Mouse (Mus musculus) heart, embryonic 14.5 days (tissue): Measurements from ENCODE around the gene Cdpf1. TPM values are rescaled to one million over a fixed set of nuclear protein-coding genes. Genes with fewer than 3 reads are reported as not detected.

Experiments
- ATAC-seq: fragments of 200-750 bp; cut with Nextera tagmentation; 2 replicates; pipeline ENCODE4 v1.8.0; 2017; ENCODE audit warnings: low read depth, moderate TSS enrichment; ENCODE audit not compliant: insufficient number of reproducible peaks, insufficient read depth, low FRiP score
- H3K27ac ChIP-seq, 2 experiments: fragments of 200-500 bp in 1 of 2; fragments of 300-500 bp in 1 of 2; sonication (generic) in 1 of 2; replicated peaks in 1 of 2; 2 replicates each; pipeline ENCODE4 v1.5.1; 2012 to 2014; ENCODE audit warnings: low read depth in 2 of 2, low read length in 2 of 2, control low read depth in 1 of 2, mild to moderate bottlenecking in 1 of 2, mixed read lengths in 1 of 2; ENCODE audit not compliant: control insufficient read depth in 1 of 2, insufficient read depth in 1 of 2
- H3K27me3 ChIP-seq: fragments of 300-500 bp; sonication (generic); 2 replicates; pipeline ENCODE4 v1.6.1; 2014; ENCODE audit warnings: mild to moderate bottlenecking, low read length, control low read depth; ENCODE audit not compliant: control insufficient read depth, insufficient read depth
- H3K36me3 ChIP-seq: fragments of 300-500 bp; sonication (generic); 2 replicates; pipeline ENCODE4 v1.6.1; 2014; ENCODE audit warnings: mild to moderate bottlenecking, control low read depth, low read length, mixed read lengths; ENCODE audit not compliant: control insufficient read depth, insufficient read depth
- H3K4me1 ChIP-seq, 2 experiments: fragments of 200-500 bp in 1 of 2; fragments of 300-500 bp in 1 of 2; sonication (generic) in 1 of 2; 2 replicates each; pipeline ENCODE4 v1.6.1; 2012 to 2014; ENCODE audit warnings: low read length in 2 of 2, control low read depth in 1 of 2, mixed read lengths in 1 of 2; ENCODE audit not compliant: control insufficient read depth in 2 of 2, insufficient read depth in 2 of 2
- H3K4me2 ChIP-seq: fragments of 300-500 bp; sonication (generic); 2 replicates; pipeline ENCODE4 v1.6.1; 2014; ENCODE audit warnings: mild to moderate bottlenecking, low read length
- H3K4me3 ChIP-seq, 2 experiments: fragments of 200-500 bp in 1 of 2; fragments of 300-500 bp in 1 of 2; sonication (generic) in 1 of 2; 2 replicates each; pipeline ENCODE4 v1.5.1; 2012 to 2014; ENCODE audit warnings: low read length in 2 of 2, mild to moderate bottlenecking in 2 of 2, control low read depth in 1 of 2, low read depth in 1 of 2, moderate library complexity in 1 of 2; ENCODE audit not compliant: control insufficient read depth in 1 of 2, insufficient read depth in 1 of 2
- H3K9ac ChIP-seq: fragments of 300-500 bp; sonication (generic); 2 replicates; pipeline ENCODE4 v1.6.1; 2014; ENCODE audit warnings: mild to moderate bottlenecking, low read length
- H3K9me3 ChIP-seq: fragments of 300-500 bp; sonication (generic); 2 replicates; pipeline ENCODE4 v1.6.1; 2016; ENCODE audit warnings: low read length, control low read depth; ENCODE audit not compliant: control insufficient read depth
- WGBS: fragments of 180-500 bp; shearing (Covaris S2); extraction: QIAGEN DNeasy Blood & Tissue Kit; methylation state at CpG from one replicate; pipeline ENCODE4 v1.1.7; 2014; 5-methylcytosine and 5-hydroxymethylcytosine counted together
- polyA plus RNA-seq: library from polyadenylated mRNA; unstranded; fragments of >200 nt; fragmentation: Nextera tagmentation; extraction: Ambion mirVana; gene quantifications from 2 replicates; pipeline ENCODE4 v1.2.1, GENCODE M21; 2014

Gene Cdpf1
- polyA plus RNA-seq, 1 experiment from 2014 or later: 53.5 TPM

DNA sequence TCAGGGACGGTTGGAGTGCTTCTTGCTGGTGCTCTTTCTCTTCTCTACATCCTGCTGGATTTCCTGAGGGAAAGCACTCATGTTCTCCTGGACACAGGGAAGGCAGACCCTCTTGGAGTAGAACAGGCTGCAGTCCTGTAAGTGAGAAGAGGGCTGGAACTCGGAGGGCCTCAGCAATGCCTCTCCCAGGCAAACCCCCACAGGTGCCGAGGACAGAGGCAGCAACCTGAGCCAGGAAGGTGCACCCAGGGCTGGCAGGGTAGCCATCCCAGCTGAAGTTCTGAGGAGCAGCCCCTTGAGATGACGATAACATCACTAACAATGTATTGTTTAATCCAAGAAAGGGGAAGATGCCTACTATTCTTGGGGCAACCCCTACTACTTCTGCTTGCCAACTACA lies 4.1 kb downstream of the Cdpf1 start:
- Histone ChIP-seq H3K4me2 (no peak overlapping the region), H3K4me3 (no peak overlapping the region), H3K9me3 (no peaks in the 10 kb centered on the region), H3K36me3 (peaks cover 8% of the 10 kb centered on the region; the same call in 1 of the 2 replicates), H3K27me3 (no peaks in the 10 kb centered on the region), H3K27ac (no peak overlapping the region), H3K9ac (no peak overlapping the region), H3K4me1 (peaks cover 10 to 18% of the 10 kb centered on the region in 2 experiments)
- 84% methylated on average over 4 of the region's 4 CpGs for WGBS
- no peak for ATAC-seq

GRCm38 (mm10) chr15:85806886-85807285 lies 4.6 kb downstream of the Cdpf1 start:
- Histone ChIP-seq H3K4me2 (no peak overlapping the region), H3K27ac (no peak overlapping the region), H3K4me1 (peaks cover 10 to 18% of the 10 kb centered on the region in 2 experiments), H3K9me3 (no peaks in the 10 kb centered on the region), H3K4me3 (no peak overlapping the region), H3K27me3 (no peaks in the 10 kb centered on the region), H3K9ac (no peak overlapping the region), H3K36me3 (peaks cover 8% of the 10 kb centered on the region; the same call in 1 of the 2 replicates)
- no peak for ATAC-seq
- 59% methylated on average over 4 of the region's 4 CpGs for WGBS

DNA sequence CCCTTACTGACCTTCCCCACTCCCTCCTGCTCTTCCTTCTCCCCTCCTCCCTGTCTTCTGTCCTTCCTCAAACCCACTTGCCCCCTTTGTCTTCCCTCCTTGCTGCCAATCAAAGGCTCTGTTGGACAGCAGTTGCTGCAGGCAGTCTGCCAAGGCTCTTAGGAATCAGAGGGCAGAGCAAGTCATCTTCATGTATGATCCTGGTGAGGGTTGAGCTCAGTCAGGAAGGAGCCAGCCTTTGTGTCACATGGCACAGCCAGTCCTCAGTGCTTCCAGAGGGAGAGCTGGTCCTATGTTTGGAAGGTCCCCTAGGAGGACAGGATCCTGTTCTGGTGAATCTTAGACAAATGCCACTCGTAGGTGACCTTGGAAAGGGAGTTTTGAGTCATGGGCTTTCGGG lies 8.6 kb downstream of the Cdpf1 start:
- WGBS: 70% methylated on average over 2 of the region's 2 CpGs
- Histone ChIP-seq H3K4me3 (no peak overlapping the region), H3K36me3 (peaks cover 10% of the 10 kb centered on the region; the same call in 1 of the 2 replicates), H3K27me3 (no peaks in the 10 kb centered on the region), H3K9ac (no peak overlapping the region), H3K9me3 (no peaks in the 10 kb centered on the region), H3K4me2 (no peak overlapping the region), H3K27ac (peak overlapping the region in 1 of 2 experiments; percentile 45; a peak in 1 of 4 replicates), H3K4me1 (peaks cover 6 to 7% of the 10 kb centered on the region in 2 experiments; a peak in 3 of 4 replicates)
- no peak for ATAC-seq

DNA sequence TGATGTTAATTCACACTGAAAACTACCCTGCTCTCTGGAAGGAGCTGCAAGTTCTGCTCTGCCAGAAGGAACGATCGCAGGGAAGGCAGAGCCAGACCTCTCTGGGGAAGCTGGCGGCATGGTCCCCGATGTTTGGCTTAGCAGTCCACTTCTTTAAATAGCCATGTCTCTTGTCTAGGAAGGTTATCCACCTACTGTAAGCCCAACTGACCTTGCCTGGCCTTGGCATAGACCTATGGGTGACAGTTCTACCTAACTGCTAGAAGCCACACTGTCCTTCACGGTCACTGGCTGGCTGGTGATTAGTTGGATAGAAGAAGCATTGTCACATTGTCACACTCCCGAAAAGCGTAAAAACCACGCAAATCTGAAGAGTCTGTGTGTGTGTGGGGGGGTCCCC lies 12.8 kb downstream of the Cdpf1 start:
- 0 out of 2 replicates have a peak overlapping the region, but pooled peaks have one; percentile 11 for H3K9ac ChIP-seq
- H3K27ac ChIP-seq: no peak overlapping the region; a peak in 1 of 4 replicates
- no peaks in the 10 kb centered on the region for H3K27me3 ChIP-seq
- 0 out of 2 replicates have a peak, but pooled peaks cover 8% of the 10 kb centered on the region for H3K36me3 ChIP-seq
- WGBS: 68% methylated on average over 8 of the region's 8 CpGs
- no peak overlapping the region for H3K4me2 ChIP-seq
- H3K4me1 ChIP-seq: peaks cover 6 to 7% of the 10 kb centered on the region in 2 experiments; a peak in 3 of 4 replicates
- no peak for ATAC-seq
- no peak overlapping the region for H3K4me3 ChIP-seq
- H3K9me3 ChIP-seq: no peaks in the 10 kb centered on the region

DNA sequence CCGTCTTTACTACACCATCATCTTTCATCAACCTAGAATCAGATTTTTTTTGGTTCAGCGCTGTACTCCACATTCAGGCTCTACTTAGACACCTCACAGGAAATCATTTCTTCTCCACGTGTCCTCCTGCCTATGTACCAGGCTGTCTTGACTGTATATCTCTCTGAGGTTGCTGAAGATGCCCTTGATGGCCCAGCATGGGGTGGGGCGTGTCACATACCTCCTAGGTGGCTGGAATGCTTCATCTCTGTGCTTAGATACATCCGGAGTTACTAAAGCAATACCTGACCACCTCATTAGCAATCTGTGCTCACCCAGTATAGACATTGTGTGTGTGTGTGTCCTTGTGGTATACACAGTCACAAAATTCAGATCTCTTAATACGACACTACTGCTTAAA lies 16.0 kb downstream of the Cdpf1 start:
- H3K4me2 ChIP-seq: no peak overlapping the region
- no peak overlapping the region for H3K9ac ChIP-seq
- H3K27me3 ChIP-seq: no peaks in the 10 kb centered on the region
- H3K36me3 ChIP-seq: peaks cover 15% of the 10 kb centered on the region; the same call in 1 of the 2 replicates
- no peaks in the 10 kb centered on the region for H3K9me3 ChIP-seq
- no peak overlapping the region for H3K4me3 ChIP-seq
- WGBS: 70% methylated on average over 6 of the region's 6 CpGs
- peaks cover 0 to 7% of the 10 kb centered on the region in 2 experiments; a peak in 1 of 4 replicates for H3K4me1 ChIP-seq
- ATAC-seq: no peak
- no peak overlapping the region for H3K27ac ChIP-seq

GRCm38 (mm10) chr15:85792819-85793218 lies 18.7 kb downstream of the Cdpf1 start:
- ATAC-seq: no peak

GRCm38 (mm10) chr15:85791449-85791848 lies 20.0 kb downstream of the Cdpf1 start:
- Histone ChIP-seq H3K4me3 (no peak overlapping the region), H3K27ac (no peak overlapping the region), H3K4me1 (peaks cover 16 to 22% of the 10 kb centered on the region in 2 experiments), H3K9ac (no peak overlapping the region), H3K27me3 (no peaks in the 10 kb centered on the region), H3K4me2 (no peak overlapping the region), H3K36me3 (peaks cover 10% of the 10 kb centered on the region; the same call in 1 of the 2 replicates), H3K9me3 (no peaks in the 10 kb centered on the region)
- 84% methylated on average over 4 of the region's 4 CpGs for WGBS
- no peak for ATAC-seq

More at GRCm38 (mm10) chr15:85792819-85793218, 18.7 kb downstream of the Cdpf1 start:
- H3K4me2 ChIP-seq: no peak overlapping the region
- H3K9ac ChIP-seq: no peak overlapping the region
- WGBS: 54% methylated on average over 1 of the region's 1 CpGs
- H3K27ac ChIP-seq: no peak overlapping the region; a peak in 1 of 4 replicates
- no peak overlapping the region for H3K4me3 ChIP-seq
- H3K27me3 ChIP-seq: no peaks in the 10 kb centered on the region
- H3K9me3 ChIP-seq: no peaks in the 10 kb centered on the region
- peaks cover 10% of the 10 kb centered on the region; the same call in 1 of the 2 replicates for H3K36me3 ChIP-seq
- H3K4me1 ChIP-seq: peaks cover 6 to 15% of the 10 kb centered on the region in 2 experiments; a peak in 3 of 4 replicates

DNA sequence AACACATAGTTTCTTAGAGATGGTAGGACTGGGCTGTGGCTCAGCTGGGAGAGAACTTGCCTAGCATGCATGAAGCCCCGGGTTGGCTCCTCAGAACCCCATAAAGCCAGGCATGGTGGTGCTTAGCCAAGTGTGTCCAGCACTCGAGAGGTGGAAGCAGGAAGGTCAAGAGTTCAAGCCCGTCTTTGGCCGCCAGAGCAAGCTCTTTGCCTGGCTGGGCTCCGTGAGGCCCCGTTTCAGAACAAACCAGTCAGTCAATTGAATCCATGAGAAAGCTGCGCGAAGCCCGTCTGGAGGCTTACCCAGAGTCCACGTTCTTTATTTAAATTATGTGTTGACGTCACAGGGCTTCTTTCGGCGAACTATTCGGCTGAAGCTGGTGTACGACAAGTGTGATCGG lies 22.9 kb downstream of the Cdpf1 start:
- WGBS: 63% methylated on average over 16 of the region's 16 CpGs
- Histone ChIP-seq H3K27me3 (no peaks in the 10 kb centered on the region), H3K4me2 (no peak overlapping the region), H3K36me3 (peaks cover 10% of the 10 kb centered on the region; the same call in 1 of the 2 replicates), H3K27ac (no peak overlapping the region), H3K9ac (no peak overlapping the region), H3K4me1 (peaks cover 16 to 23% of the 10 kb centered on the region in 2 experiments), H3K4me3 (no peak overlapping the region), H3K9me3 (no peaks in the 10 kb centered on the region)
- no peak for ATAC-seq
